Mouse (Mus musculus): Measurements from ENCODE around the gene Rps6ka1.

The Rps6ka1 gene

DNA sequence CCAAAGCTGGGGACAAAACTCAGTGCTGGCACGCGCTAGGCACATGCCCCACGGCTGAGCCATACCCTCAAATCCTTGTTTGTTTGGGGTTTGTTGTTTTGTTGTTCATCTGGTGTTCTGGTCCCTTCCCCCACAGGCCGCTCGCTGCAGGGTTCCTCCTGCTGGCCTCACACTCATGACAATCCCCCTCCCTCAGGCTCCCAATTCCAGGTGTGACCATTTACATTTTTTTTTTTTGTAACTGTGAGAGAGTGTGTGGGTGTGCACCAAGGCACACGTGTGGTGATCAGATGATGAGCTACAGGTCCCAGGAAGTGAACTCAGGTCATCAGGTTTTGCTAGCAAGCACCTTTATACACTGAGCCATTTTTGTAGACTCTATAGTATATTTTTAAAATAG is 87.0 kb downstream of the Rps6ka1 start:
- POLR2A ChIA-PET = interaction anchor here in 2 of 4 experiments (0.6 to 6.0 kb wide), 13 partner anchors 8 to 175 kb away, joined by 3 to 56 read pairs (median 4); partner anchors contain the start of gene Arid1a (in 1 of the 2)
- CTCF ChIA-PET = no interaction called here

Data from embryonic stem cell, embryonic (primary cell).